14 mouse cellular contexts compared by ENCODE assay signal in the genomic region with DNA sequence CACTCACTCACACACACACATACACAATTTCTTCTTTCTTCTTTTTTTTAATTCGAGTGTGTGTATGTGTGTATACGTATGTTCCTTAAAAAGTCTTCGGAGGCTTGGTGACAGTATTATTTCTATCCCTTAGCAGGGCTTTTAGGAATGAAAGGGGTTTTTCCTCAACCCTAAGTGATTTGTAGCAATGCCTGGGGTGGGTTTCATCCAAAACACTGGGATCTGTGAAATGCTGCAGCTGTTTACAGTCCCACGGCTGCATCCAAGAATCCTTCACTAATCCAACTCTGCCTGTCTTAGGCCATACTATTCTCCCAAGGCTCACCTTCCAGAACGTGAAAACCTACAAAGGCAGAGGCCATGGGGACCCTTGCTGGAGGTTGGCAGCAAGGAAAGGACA.
A peak's percentile ranks its signal among the peaks of the same experiment; 100 is the strongest.
DNase-seq lines count a peak whose midpoint lies in the region; ATAC-seq and TF ChIP-seq lines count a peak whose summit lies in the region.
"Had no signal": no experiment of that assay in that cellular context is flagged by ENCODE, and none has a peak within 500 bp of the region (broad histone marks: within the 10 kb centered on the region; RNA-seq: fewer than 3 reads in every experiment).

No protein-coding gene starts in this region.

- no peak for TF ChIP-seq CTCF in testis, adult 2 months (IDR thresholded peaks at IDR 0.05; ENCODE audit: control insufficient read depth, insufficient read depth, insufficient replicate concordance, low read depth, low read length)
- TF ChIP-seq CTCF in stomach, postnatal 0 days (IDR thresholded peaks at IDR 0.05; ENCODE audit: low read depth): no peak

- H3K4me2 ChIP-seq in embryonic facial prominence, embryonic 13.5 days: no peak overlapping the region
- no peak overlapping the region for H3K4me2 ChIP-seq in kidney, embryonic 16.5 days (replicated peaks; ENCODE audit: low read depth, low read length)
- H3K4me2 ChIP-seq in stomach, postnatal 0 days (replicated peaks; ENCODE audit: low read depth): no peak overlapping the region
- H3K4me2 ChIP-seq: hindbrain, embryonic 12.5 days; liver, embryonic 13.5 days had no signal

- no peak overlapping the region for H3K9ac ChIP-seq in embryonic facial prominence, embryonic 13.5 days
- H3K9ac ChIP-seq in kidney, embryonic 16.5 days (replicated peaks; ENCODE audit: low read length): no peak overlapping the region
- no peak overlapping the region for H3K9ac ChIP-seq in stomach, postnatal 0 days (ENCODE audit: low read length)
- H3K9ac ChIP-seq: hindbrain, embryonic 12.5 days; liver, embryonic 13.5 days had no signal

- WGBS in embryonic facial prominence, embryonic 13.5 days: 83% methylated on average over 5 of the region's 5 CpGs
- WGBS in embryonic facial prominence, embryonic 10.5 days: 93% methylated on average over 5 of the region's 5 CpGs
- WGBS in kidney, embryonic 16.5 days: 68% methylated on average over 5 of the region's 5 CpGs
- 54% methylated on average over 5 of the region's 5 CpGs for WGBS in stomach, postnatal 0 days

- no peaks in the 10 kb centered on the region for H3K27me3 ChIP-seq in embryonic facial prominence, embryonic 13.5 days
- H3K27me3 ChIP-seq in embryonic facial prominence, embryonic 10.5 days (replicated peaks; ENCODE audit: low read depth, poor library complexity, severe bottlenecking): no peaks in the 10 kb centered on the region
- no peaks in the 10 kb centered on the region for H3K27me3 ChIP-seq in kidney, embryonic 16.5 days (ENCODE audit: insufficient read depth, low read length)
- no peaks in the 10 kb centered on the region for H3K27me3 ChIP-seq in testis, adult 2 months (ENCODE audit: control insufficient read depth, insufficient read depth, low read length)
- H3K27me3 ChIP-seq in stomach, postnatal 0 days (ENCODE audit: control insufficient read depth, insufficient read depth, low read length): no peaks in the 10 kb centered on the region
- H3K27me3 ChIP-seq: hindbrain, embryonic 12.5 days; liver, embryonic 13.5 days had no signal

- H3K9me3 ChIP-seq in embryonic facial prominence, embryonic 13.5 days: no peaks in the 10 kb centered on the region
- H3K9me3 ChIP-seq in embryonic facial prominence, embryonic 10.5 days: no peaks in the 10 kb centered on the region
- no peaks in the 10 kb centered on the region for H3K9me3 ChIP-seq in kidney, embryonic 16.5 days (ENCODE audit: low read length)
- H3K9me3 ChIP-seq in stomach, postnatal 0 days (ENCODE audit: control insufficient read depth, low read length): no peaks in the 10 kb centered on the region
- H3K9me3 ChIP-seq: hindbrain, embryonic 12.5 days; liver, embryonic 13.5 days; midbrain, embryonic 10.5 days had no signal

- peak overlapping the region; percentile 64; the same call in 1 of the 2 replicates for H3K27ac ChIP-seq in embryonic facial prominence, embryonic 13.5 days
- H3K27ac ChIP-seq in embryonic facial prominence, embryonic 10.5 days (replicated peaks): no peak overlapping the region
- H3K27ac ChIP-seq in kidney, embryonic 16.5 days (ENCODE audit: low read length): peak overlapping the region; percentile 89
- peak overlapping the region; percentile 50 for H3K27ac ChIP-seq in testis, adult 2 months (ENCODE audit: control insufficient read depth, insufficient read depth, low read depth, low read length)
- peak overlapping the region; percentile 94 for H3K27ac ChIP-seq in stomach, postnatal 0 days (replicated peaks)
- H3K27ac ChIP-seq: hindbrain, embryonic 12.5 days; liver, embryonic 13.5 days; midbrain, embryonic 10.5 days had no signal

- ATAC-seq in embryonic facial prominence, embryonic 13.5 days (ENCODE audit: insufficient number of reproducible peaks, insufficient read depth, low FRiP score, low TSS enrichment, low read depth): no peak
- 0 out of 2 replicates have a peak, but pooled peaks have one; percentile 4 for ATAC-seq in kidney, embryonic 16.5 days (ENCODE audit: low FRiP score, low TSS enrichment)
- ATAC-seq in stomach, postnatal 0 days (ENCODE audit: low FRiP score, low TSS enrichment): no peak
- ATAC-seq: forebrain, embryonic 14.5 days had no signal

- no peaks in the 10 kb centered on the region for H3K36me3 ChIP-seq in embryonic facial prominence, embryonic 13.5 days
- no peaks in the 10 kb centered on the region for H3K36me3 ChIP-seq in embryonic facial prominence, embryonic 10.5 days (replicated peaks)
- no peaks in the 10 kb centered on the region for H3K36me3 ChIP-seq in kidney, embryonic 16.5 days (ENCODE audit: insufficient read depth, low read length)
- H3K36me3 ChIP-seq in testis, adult 2 months (ENCODE audit: control insufficient read depth, insufficient read depth, low read length): no peaks in the 10 kb centered on the region
- H3K36me3 ChIP-seq in stomach, postnatal 0 days (ENCODE audit: control insufficient read depth, insufficient read depth, low read length): no peaks in the 10 kb centered on the region
- H3K36me3 ChIP-seq: hindbrain, embryonic 12.5 days; liver, embryonic 13.5 days; midbrain, embryonic 10.5 days had no signal

- TF ChIP-seq EP300 in stomach, postnatal 0 days (optimal IDR thresholded peaks at IDR 0.05): no peak

- no peak overlapping the region for H3K4me3 ChIP-seq in embryonic facial prominence, embryonic 13.5 days
- no peak overlapping the region for H3K4me3 ChIP-seq in embryonic facial prominence, embryonic 10.5 days
- H3K4me3 ChIP-seq in kidney, embryonic 16.5 days (ENCODE audit: low read length): no peak overlapping the region
- no peak overlapping the region for H3K4me3 ChIP-seq in testis, adult 2 months (ENCODE audit: control insufficient read depth, low read depth, low read length)
- H3K4me3 ChIP-seq in stomach, postnatal 0 days (ENCODE audit: low read depth, low read length): no peak overlapping the region
- H3K4me3 ChIP-seq: hindbrain, embryonic 12.5 days; liver, embryonic 13.5 days; midbrain, embryonic 10.5 days had no signal

- peaks cover 19% of the 10 kb centered on the region for H3K4me1 ChIP-seq in embryonic facial prominence, embryonic 13.5 days
- H3K4me1 ChIP-seq in embryonic facial prominence, embryonic 10.5 days: peaks cover 25% of the 10 kb centered on the region
- H3K4me1 ChIP-seq in kidney, embryonic 16.5 days (ENCODE audit: insufficient read depth, low read length): peaks cover 28% of the 10 kb centered on the region
- peaks cover 8% of the 10 kb centered on the region for H3K4me1 ChIP-seq in testis, adult 2 months (ENCODE audit: control insufficient read depth, insufficient read depth, low read length)
- H3K4me1 ChIP-seq in stomach, postnatal 0 days (replicated peaks; ENCODE audit: control insufficient read depth, insufficient read depth): peaks cover 7% of the 10 kb centered on the region

- no peak for DNase-seq in embryonic facial prominence, embryonic 10.5 days (ENCODE audit: low spot score)
- no peak for DNase-seq in kidney, postnatal 36 days
- DNase-seq in testis, postnatal 10 days (ENCODE audit: low spot score): no peak
- no peak for DNase-seq in stomach, postnatal 0 days (ENCODE audit: low spot score)
- no peak for DNase-seq in yolk sac, embryonic 10.5 days (ENCODE audit: low spot score)
- DNase-seq: cerebellum, postnatal 25 days; liver, embryonic 13.5 days; right cerebral cortex, postnatal 14 days had no signal

- no peak for TF ChIP-seq POLR2A in testis, adult 2 months (IDR thresholded peaks at IDR 0.05; ENCODE audit: control insufficient read depth, low read depth, low read length)
